In the genomic region with DNA sequence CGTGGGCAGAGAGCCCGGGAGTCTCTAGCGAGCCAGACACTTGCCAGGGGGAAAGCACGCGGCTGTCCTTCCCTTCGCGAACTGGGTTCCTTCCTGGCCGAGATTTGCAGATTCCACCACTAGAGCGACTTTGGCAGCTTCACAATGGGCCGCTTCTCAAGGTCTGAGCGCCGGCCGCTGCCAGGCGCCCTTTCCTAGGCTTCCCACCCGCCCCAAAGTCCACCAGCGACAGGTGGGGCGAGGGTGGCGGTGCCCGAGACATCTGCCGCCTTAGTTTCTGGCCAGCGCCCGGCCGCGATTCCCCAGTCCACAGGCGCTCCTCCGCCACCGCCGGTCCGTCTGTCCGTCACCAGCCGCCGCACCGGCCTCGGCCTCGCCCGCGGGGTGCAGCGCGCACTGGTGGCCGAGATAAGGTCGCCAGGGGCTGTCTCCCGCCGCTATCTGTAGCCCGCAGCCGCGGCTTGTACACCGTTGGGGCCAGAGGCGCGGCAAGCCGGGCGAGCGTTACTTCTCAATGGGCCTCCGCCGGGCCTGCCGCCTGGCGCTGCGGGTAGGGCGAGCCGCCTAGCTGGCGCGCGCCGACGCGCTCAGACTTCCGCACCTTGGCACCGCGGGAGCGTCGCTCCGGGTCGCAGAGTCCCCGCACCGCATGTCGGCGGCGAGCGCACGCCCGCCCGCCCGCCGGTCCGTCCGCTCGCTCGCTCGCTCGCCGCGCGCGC, we compare ENCODE assay signal across 8 mouse cellular contexts. TPM values are rescaled to one million over a fixed set of nuclear protein-coding genes. Genes with fewer than 3 reads are reported as not detected.
DNase-seq lines count a peak whose midpoint lies in the region; ATAC-seq and TF ChIP-seq lines count a peak whose summit lies in the region.

No protein-coding gene starts in this region.

- H3K27me3 ChIP-seq in E14TG2a.4 (ENCODE audit: insufficient read depth, low read length) = peaks cover 43% of the 10 kb centered on the region
- no peaks in the 10 kb centered on the region for H3K27me3 ChIP-seq in forebrain, embryonic 11.5 days (ENCODE audit: control insufficient read depth, insufficient read depth, low read length)
- no peaks in the 10 kb centered on the region for H3K27me3 ChIP-seq in heart, embryonic 16.5 days (ENCODE audit: control insufficient read depth, insufficient read depth, low read length)

- no peaks in the 10 kb centered on the region for H3K9me3 ChIP-seq in E14TG2a.4 (ENCODE audit: low read length)
- no peaks in the 10 kb centered on the region for H3K9me3 ChIP-seq in forebrain, embryonic 11.5 days (ENCODE audit: control insufficient read depth, low read length)
- H3K9me3 ChIP-seq in heart, embryonic 16.5 days (replicated peaks; ENCODE audit: control insufficient read depth, low read length) = no peaks in the 10 kb centered on the region

- peak; percentile 88 for DNase-seq in c-Kit-negative CD71-positive TER-119-positive erythroid progenitor cells, embryonic 14.5 days (ENCODE audit: low read depth, low spot score)
- DNase-seq in forebrain, embryonic 11.5 days (ENCODE audit: low spot score) = peak; percentile 83
- peak; percentile 78 to 82 for DNase-seq in kidney, postnatal 36 days
- peak; percentile 66 to 72 for DNase-seq in lung, adult 18-20 months
- DNase-seq in thymus, adult 18-20 months = peak; percentile 45 to 47

- H3K4me3 ChIP-seq in E14TG2a.4 (replicated peaks; ENCODE audit: low read length) = peak overlapping the region; percentile 91
- peak overlapping the region; percentile 93 for H3K4me3 ChIP-seq in forebrain, embryonic 11.5 days (ENCODE audit: low read depth, low read length)
- H3K4me3 ChIP-seq in heart, embryonic 16.5 days (ENCODE audit: low read length) = peak overlapping the region; percentile 89

- TF ChIP-seq CTCF in E14TG2a.4 (conservative IDR thresholded peaks at IDR 0.05; ENCODE audit: low read length) = no peak

- H3K4me1 ChIP-seq in E14TG2a.4 (replicated peaks; ENCODE audit: low read depth, low read length) = peaks cover 3% of the 10 kb centered on the region; the same call in 1 of the 2 replicates
- peaks cover 6% of the 10 kb centered on the region; the same call in 1 of the 2 replicates for H3K4me1 ChIP-seq in forebrain, embryonic 11.5 days (replicated peaks; ENCODE audit: control insufficient read depth, insufficient read depth, low read length)
- H3K4me1 ChIP-seq in heart, embryonic 16.5 days (ENCODE audit: control insufficient read depth, insufficient read depth, low read length) = peaks cover 24% of the 10 kb centered on the region

- peak overlapping the region; percentile 91 for H3K27ac ChIP-seq in forebrain, embryonic 11.5 days (ENCODE audit: low read depth, low read length)
- H3K27ac ChIP-seq in heart, embryonic 16.5 days (ENCODE audit: low read length) = peak overlapping the region; percentile 84

- peak overlapping the region; percentile 66 for H3K4me2 ChIP-seq in forebrain, embryonic 11.5 days (ENCODE audit: low read depth, low read length, severe bottlenecking)
- H3K4me2 ChIP-seq in heart, embryonic 16.5 days (ENCODE audit: low read depth, low read length) = peak overlapping the region; percentile 85

- ATAC-seq in forebrain, embryonic 11.5 days (replicated peaks; ENCODE audit: low FRiP score) = peak; percentile 59
- ATAC-seq in heart, embryonic 16.5 days (replicated peaks; ENCODE audit: extremely low read depth, insufficient read depth, low FRiP score) = peak; percentile 37
- ATAC-seq in neutrophil, adult 5-6 weeks (ENCODE audit: extremely low read depth, insufficient number of reproducible peaks, low FRiP score, poor library complexity, severe bottlenecking) = peak; percentile 13; the same call in 1 of the 2 replicates

- H3K36me3 ChIP-seq in E14TG2a.4 (ENCODE audit: insufficient read depth, low read length) = no peaks in the 10 kb centered on the region
- H3K36me3 ChIP-seq in forebrain, embryonic 11.5 days (ENCODE audit: control insufficient read depth, insufficient read depth, low read length) = no peaks in the 10 kb centered on the region
- no peaks in the 10 kb centered on the region for H3K36me3 ChIP-seq in heart, embryonic 16.5 days (ENCODE audit: control insufficient read depth, insufficient read depth)

- peak overlapping the region; percentile 89 for H3K9ac ChIP-seq in forebrain, embryonic 11.5 days (ENCODE audit: low read length)
- peak overlapping the region; percentile 89 for H3K9ac ChIP-seq in heart, embryonic 16.5 days (ENCODE audit: low read length)

- under 1% methylated on average over 87 of the region's 93 CpGs for WGBS in forebrain, embryonic 11.5 days
- WGBS in heart, embryonic 16.5 days = under 1% methylated on average over 76 of the region's 93 CpGs

RNA-seq across cellular contexts. Expression of a gene that starts 1.0 kb away (rescaled TPM):
- polyA plus RNA-seq in forebrain, embryonic 11.5 days (2014; fragmentation: Nextera tagmentation; extraction: Ambion mirVana) = 46.2 and 46.8 TPM in 2 replicates
- polyA plus RNA-seq in heart, embryonic 16.5 days (2015; fragmentation: Nextera tagmentation; extraction: Ambion mirVana) = 11.5 and 13.5 TPM in 2 replicates
- total RNA-seq in neutrophil, adult 5-6 weeks (2017) = 141 and 153 TPM in 2 replicates

Comparison
In these comparisons a context has a peak if more than half of its experiments do, and no peak if none do; other contexts are left out.
1. Peak in every context shown above with its lines: DNase-seq, ATAC-seq, H3K4me3 ChIP-seq and H3K27ac ChIP-seq.